Mouse (Mus musculus): ENCODE measurements around the gene Slc9c1.

The Slc9c1 gene

DNA sequence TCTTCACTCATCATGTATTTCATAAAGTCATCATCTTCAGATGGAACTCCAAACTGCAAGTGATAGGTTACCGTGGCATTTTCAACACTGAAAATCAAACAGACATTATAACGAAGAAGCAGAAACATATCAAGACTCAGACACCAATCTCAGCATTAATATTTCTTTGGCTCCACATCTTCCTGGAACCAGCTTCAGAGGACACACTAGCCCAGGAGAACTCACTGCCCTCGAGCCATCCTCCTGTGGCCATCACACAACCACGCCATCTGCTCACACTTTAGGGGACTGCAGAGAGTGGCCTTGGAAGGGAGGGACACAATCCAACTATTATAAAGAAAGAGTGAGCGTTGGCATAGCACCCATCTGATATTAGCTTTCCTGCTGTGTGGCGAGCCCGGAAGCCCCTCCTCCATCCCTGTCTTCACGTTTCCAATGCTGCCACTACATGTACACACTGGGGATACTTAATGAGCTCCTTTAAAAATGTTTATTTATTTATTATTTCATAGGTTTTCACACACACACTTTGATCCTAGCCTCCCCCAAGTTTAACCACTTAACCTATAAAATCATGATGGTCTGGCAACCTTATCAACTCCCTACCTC lies 94.5 kb downstream of the Slc9c1 start:
- DNase-seq = no peak

DNA sequence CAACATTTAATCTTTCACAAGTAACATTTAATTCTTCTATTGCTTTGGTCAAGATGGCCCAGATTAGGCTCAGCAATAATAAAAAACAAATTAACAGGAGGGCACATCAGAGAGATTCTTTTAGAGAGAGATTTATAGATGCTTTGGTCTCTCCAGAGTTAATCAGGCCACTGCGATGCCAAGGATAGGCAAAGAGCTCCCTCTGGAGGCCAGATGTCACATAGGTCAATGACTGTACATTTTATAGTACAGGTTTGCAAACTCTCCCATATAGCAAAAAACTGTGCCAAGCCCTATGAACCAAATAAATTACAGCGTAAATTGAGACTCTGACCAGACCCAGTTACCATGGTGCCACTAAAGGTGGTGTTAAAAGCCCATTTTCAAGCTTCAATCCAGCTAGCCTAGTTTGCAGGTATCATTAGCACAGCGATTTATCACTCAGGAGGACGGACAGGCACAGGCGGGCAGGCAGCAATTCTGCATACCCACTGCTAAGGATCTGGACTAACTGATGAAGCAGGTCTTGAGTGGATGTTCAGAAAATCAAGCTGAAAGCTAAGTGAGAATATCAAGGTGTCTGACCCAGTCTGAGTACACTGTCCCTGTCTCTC lies 95.3 kb downstream of the Slc9c1 start:
- DNase-seq = peak; percentile 81

DNA sequence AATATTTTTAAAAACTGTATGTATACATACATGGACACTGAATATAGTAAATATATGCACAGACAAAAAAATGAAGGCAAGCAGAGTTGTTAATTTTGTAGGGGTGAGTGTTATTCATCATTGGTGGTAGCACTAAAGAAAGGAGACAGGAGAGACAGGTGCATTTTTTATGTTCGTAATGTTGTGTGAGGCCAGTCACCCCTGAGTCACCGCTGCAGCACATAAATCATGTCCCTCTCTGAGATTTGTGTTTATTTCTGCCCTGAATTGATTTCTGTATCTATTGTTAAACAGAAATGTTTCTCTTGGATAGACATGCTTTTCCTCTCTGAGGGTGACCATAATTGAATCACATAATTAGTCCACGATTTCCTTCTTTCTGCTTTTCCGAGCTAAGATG lies 97.3 kb downstream of the Slc9c1 start:
- DNase-seq = no peak

DNA sequence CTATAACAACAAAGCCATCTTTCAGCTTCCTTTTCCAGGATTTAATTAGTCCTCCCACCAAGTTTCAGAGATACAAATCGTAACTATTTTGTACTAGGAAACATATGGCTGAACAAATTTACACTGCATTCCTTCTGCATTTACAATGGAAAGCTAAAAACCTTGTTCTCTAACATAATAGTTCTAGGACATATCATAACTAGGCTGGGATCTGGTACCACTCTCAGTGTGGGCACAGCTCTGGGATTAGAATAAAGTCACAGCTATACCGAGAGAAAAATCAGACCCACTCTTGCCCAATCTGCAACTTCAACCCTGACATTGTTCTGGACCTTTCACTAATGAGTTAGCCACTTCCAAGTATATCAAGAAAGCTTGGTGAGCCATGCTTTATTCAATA lies 100.7 kb downstream of the Slc9c1 start:
- no peak for DNase-seq

DNA sequence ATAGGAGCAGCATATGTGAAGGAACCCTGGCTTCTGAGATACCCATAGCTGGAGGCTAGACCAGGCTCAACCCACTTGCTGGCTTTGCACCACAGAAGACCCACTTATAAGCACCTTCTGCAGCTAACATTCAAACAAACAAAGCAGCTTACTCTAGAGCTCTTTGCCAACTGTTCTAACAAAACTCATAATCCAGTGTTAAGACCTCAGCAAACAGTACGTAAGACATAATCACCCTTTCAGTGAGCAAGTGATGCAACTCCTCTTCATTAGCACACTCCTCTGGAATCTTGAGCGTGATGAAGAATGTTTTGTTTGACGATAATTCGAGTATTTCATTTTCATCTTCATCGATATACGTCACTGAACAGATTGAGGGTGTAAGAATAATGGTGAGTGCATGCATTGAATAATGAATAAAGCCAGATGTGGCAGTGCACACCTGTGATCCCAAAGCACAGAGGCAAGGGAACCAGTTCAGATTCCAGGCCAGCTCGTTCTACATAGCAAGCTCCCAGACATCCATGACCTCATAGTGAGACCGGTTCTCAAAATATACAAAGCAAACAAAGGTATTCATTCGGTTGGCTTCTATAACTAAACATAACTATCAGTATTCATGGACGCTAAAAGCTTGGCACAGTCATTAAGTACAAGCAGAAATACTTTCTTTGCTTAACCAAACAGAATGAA lies 105.1 kb downstream of the Slc9c1 start:
- no peak for DNase-seq

DNA sequence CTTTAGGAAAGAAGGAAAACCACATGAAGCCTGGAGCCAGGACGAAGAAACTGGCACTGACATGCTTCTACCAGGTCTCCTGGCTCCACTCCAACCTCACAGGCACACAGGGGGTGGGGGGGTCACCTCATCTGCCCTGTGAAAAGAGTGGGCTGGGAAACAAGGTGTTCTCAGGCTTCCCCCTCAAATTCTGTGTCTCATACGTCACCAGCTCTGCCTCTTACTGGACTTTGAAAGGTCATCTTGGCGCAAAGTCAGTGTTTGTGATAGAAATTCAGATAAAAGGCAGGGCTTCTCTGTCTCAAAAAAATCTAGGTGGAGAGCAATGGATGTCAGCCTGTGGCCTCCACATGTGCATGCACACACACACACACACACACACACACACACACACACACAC lies 106.2 kb downstream of the Slc9c1 start:
- no peak for DNase-seq

DNA sequence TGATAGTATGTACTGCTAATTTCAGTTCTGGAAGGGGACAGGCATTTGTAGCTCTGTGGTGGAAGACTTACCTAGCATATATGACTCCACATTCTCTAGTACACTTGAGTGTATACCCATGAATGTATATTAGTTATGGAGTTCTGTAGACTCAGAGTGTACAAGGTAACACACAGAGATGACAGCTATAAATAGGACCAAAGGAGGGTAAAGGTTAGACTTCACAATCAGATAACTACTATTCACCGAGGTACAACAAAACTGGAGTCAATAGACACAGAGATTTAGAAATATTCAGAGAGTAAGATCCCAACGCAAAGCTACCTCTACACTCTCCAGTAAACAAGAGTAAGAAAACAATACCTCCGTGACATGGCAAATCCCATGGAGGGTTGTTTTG lies 108.8 kb downstream of the Slc9c1 start:
- no peak for DNase-seq

DNA sequence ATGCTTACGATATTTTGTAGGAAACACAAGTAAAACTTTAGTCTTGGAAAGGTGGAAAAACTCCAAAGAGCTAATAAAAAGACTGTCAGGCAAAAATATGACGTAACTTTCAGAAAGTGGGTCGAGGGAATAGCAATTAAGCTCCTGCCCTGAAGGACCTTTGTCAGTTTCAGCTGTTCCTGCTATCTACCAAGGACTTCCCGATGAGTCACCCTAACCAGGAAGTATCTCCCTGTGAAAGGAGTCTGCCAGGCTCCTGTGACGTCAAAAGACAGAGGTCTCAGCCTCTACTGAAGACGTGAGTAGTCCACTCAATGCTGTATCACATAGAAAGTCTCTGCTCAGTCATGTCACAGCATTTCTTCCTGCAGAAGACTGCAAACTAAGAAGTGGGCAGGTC lies 109.3 kb downstream of the Slc9c1 start:
- peak; percentile 18 for DNase-seq

DNA sequence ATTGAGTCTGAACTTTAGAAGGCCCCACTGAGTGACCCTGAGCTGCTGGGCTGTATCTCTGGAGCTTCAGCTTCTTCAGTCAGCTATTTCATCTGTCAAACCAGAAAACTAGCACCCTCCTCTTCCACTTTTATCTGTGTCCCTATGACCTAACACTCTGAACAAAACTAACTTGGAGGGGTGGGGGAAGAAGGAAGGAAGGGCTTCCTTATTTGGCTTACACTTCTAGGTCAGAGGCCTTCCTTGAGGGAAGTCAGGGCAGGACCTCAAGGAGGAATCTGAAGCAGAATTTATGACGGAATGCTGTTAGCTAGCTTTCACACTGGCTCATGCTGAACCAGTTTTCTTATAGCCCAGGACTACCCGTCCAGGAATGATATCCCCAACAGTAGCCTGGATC lies 116.4 kb downstream of the Slc9c1 start:
- no peak for DNase-seq

DNA sequence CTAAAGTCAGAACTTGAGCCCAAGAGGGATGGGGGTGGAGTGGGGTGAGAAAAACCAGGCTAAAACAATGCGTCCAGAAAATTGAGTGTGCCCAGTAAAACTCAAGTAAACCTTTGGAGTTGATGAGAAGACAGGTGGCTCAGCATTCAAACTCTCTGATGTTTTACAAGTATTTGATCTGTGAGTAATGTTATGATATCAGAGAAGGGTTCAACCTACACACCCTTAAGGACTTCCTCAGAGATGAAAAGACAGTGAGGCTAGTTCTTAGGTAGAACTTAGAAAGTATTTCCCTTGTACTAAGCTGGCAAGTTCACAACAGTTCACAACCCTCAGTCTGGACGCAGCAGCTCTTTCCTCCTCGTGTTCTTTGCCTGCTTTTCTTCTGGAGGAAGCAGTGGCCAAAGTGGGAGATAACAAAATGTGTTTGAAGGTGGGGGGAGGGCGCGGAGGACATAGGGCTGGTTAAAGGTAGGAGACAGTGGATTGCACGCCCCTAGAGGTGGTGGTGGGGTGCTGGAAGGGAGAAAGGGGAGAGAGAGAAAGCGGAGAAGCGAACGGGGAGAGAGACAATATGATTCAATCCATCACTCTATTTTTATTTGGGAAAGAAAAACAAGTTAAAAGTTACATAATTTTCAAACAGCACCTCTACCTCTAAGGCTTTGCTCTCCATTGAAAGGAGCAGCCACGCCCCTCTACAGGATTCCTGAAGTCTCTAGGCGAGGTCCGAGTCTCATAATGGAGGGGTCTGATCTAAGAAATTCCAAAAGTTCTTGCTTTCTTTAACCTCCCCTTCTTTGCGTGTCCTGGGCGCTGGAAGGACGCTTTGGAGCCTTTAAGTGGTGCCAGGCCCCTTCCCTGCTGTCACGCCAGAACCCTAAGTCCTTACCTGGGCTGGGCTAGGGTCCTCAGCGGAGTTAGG lies 118.2 kb downstream of the Slc9c1 start:
- DNase-seq = no peak

DNA sequence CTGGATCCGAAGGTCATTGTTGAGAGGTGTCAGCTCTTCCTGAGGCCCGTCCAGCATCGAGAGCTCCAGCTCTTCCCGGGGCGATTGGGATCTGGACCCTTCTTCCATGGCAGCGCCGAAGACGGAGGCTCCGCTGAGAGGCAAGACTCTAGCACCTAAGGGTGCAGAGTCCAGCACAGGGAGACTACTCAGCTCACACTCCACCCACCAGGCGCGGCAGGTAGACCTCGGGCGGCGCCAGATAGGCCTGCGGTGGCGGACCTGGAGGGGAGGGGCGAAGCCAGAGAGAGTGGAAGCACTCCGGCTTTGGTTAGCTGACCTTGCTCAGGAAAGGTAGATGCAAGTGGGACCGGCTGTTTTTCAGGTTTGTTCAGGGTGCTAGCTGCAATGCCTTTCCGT lies 118.8 kb downstream of the Slc9c1 start, which contains the start of gene BC016579:
TSS of gene BC016579 (minus strand) at position 135 of the 399 bp plus-strand sequence.
- DNase-seq = peak; percentile 62

DNA sequence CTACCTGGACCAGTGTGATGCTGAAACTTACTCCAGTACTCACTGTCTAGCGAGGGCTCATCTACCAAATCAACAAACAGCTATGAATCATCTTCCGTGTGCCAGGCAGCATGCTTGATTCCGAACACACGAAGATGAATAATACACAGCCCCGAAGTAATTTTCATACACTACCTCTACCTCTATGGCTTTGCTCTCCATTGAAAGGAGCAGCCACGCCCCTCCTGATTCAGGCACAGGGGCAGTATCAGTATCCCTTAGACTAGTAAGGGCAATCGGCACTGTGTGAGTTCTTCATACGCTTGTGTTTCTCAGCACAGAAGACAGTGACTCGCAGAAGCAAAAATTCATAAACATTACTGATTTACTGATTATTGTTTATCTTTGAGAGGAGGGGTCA lies 119.4 kb downstream of the Slc9c1 start:
- no peak for DNase-seq

Data from kidney, postnatal 10 days (tissue).